Mouse (Mus musculus) E14TG2a.4 (cell line): Measurements from ENCODE around the gene Bloc1s2.
"Not testable (repeated sequence)": the region's sequence is repeated elsewhere in the genome, so short reads cannot be mapped to it uniquely, and the experiment has no call there.

Experiments
- H3K27me3 ChIP-seq: 2 replicates; pipeline ENCODE4 v1.6.1; 2014; ENCODE audit warnings: low read length, control low read depth; ENCODE audit not compliant: insufficient read depth
- H3K36me3 ChIP-seq: 2 replicates; pipeline ENCODE4 v1.6.1; 2014; ENCODE audit warnings: low read length, control low read depth; ENCODE audit not compliant: insufficient read depth
- H3K4me1 ChIP-seq: replicated peaks from 2 replicates; pipeline ENCODE4 v1.6.1; 2014; ENCODE audit warnings: low read depth, low read length, control low read depth
- H3K4me3 ChIP-seq: replicated peaks from 2 replicates; pipeline ENCODE4 v1.5.1; 2014; ENCODE audit warnings: mild to moderate bottlenecking, low read length
- H3K9me3 ChIP-seq: 2 replicates; pipeline ENCODE4 v1.6.1; 2014; ENCODE audit warnings: low read length, control low read depth
- CTCF ChIP-seq: conservative IDR thresholded peaks from 2 replicates; pipeline ENCODE4 v1.5.1; 2014; ENCODE audit warnings: low read length
- NANOG ChIP-seq: IDR thresholded peaks from 2 replicates; pipeline ENCODE4 v1.6.1; 2014; ENCODE audit warnings: borderline replicate concordance, low read length, mixed read lengths
- POU5F1 ChIP-seq: IDR thresholded peaks from 2 replicates; pipeline ENCODE4 v1.6.1; 2014; ENCODE audit warnings: low read length, borderline replicate concordance

The Bloc1s2 gene

GRCm38 (mm10) chr19:44135960-44136485, 10.2 kb downstream of the Bloc1s2 start:
- H3K36me3 ChIP-seq = peaks cover 55% of the 10 kb centered on the region
- peak overlapping the region; percentile 95 for H3K4me3 ChIP-seq
- TF ChIP-seq CTCF (no peak), NANOG (no peak), POU5F1 (no peak)
- no peaks in the 10 kb centered on the region for H3K27me3 ChIP-seq
- peaks cover 17% of the 10 kb centered on the region for H3K4me1 ChIP-seq
- no peaks in the 10 kb centered on the region for H3K9me3 ChIP-seq

GRCm38 (mm10) chr19:44135072-44135959, 10.9 kb downstream of the Bloc1s2 start, which contains the start of gene Cwf19l1:
Gene Cwf19l1, minus strand, starts transcription at chr19:44135876.
- Histone ChIP-seq H3K27me3 (no peaks in the 10 kb centered on the region), H3K9me3 (no peaks in the 10 kb centered on the region), H3K4me3 (peak within 1 kb of the TSS; percentile 95), H3K4me1 (peaks cover 17% of the 10 kb centered on the region), H3K36me3 (peaks cover 57% of the 10 kb centered on the region)
- TF ChIP-seq NANOG (no peak), CTCF (no peak), POU5F1 (no peak)

- H3K4me3 ChIP-seq = no peak overlapping the region
- TF ChIP-seq POU5F1 = no peak
- no peaks in the 10 kb centered on the region for H3K9me3 ChIP-seq
- H3K36me3 ChIP-seq = peaks cover 56% of the 10 kb centered on the region
- peaks cover 17% of the 10 kb centered on the region for H3K4me1 ChIP-seq
- no peaks in the 10 kb centered on the region for H3K27me3 ChIP-seq
These were observed 13.3 kb downstream of the Bloc1s2 start for GRCm38 (mm10) chr19:44132917-44133316.

- H3K27me3 ChIP-seq = no peaks in the 10 kb centered on the region
- no peaks in the 10 kb centered on the region for H3K4me1 ChIP-seq
- no peak overlapping the region for H3K4me3 ChIP-seq
- peaks cover 91% of the 10 kb centered on the region for H3K36me3 ChIP-seq
- H3K9me3 ChIP-seq = no peaks in the 10 kb centered on the region
- TF ChIP-seq NANOG (no peak), CTCF (no peak)
These were observed 17.7 kb downstream of the Bloc1s2 start for GRCm38 (mm10) chr19:44128560-44128959.

DNA sequence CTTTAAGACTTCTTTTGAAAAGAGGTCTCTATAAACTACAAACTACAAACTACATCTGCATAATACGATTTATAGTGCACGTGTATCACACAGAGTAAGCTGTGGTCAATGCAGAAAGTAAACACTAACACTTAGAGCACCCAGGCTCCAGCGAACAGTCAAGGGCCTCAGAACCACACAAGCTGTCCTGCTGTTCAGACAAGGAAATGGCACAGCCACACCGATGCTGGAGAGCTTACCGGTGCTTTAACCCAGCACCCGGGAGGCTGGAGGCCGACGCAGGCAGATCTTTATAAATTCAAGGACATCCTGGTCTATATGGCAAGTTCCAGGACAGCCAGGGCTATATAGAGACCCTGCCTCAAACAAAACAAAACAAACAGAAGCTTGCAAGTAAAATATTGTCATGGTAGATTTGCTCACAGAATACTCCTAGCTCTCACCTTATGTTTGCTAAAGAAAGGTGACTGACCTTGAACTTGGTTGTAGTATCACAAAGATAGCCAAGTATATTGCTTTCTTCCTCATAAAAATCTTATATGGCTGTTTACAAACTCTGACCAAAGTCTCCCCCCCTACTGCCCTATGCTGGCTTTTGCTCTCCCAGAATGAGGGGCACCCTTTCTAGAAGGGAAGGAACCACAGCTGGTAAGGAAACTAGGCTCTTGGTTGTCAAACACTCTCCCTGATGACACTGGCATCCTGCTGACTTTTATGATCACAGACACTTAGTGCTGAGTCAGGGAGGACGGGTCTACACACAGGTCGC, 18.3 kb downstream of the Bloc1s2 start:
- H3K9me3 ChIP-seq = no peaks in the 10 kb centered on the region
- TF ChIP-seq POU5F1 = no peak
- TF ChIP-seq CTCF = no peak

DNA sequence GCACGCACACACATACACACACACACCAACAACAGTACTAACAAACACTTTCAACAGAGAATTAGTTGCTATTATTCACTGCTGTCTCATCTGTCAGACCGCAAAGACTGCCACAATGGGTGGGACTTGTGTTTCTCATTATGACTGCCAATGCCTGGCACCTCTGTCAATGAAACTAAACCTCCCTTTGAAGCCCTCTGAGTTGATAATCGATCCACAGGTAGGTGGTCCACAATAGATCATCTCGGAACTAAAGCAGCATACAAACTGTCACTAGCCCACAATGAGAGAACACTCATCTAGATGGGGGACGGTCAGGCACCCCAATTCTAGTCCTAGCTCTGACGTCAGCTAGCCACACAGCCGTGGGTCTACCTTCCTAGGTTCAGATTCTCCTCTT, 25.1 kb downstream of the Bloc1s2 start:
- Histone ChIP-seq H3K4me3 (no peak overlapping the region), H3K9me3 (no peaks in the 10 kb centered on the region), H3K36me3 (peaks cover 95% of the 10 kb centered on the region), H3K27me3 (no peaks in the 10 kb centered on the region), H3K4me1 (peaks cover 3% of the 10 kb centered on the region)
- no peak for TF ChIP-seq POU5F1
- TF ChIP-seq NANOG = no peak
- no peak for TF ChIP-seq CTCF

More for the DNA sequence above, 18.3 kb downstream of the Bloc1s2 start:
- Histone ChIP-seq H3K36me3 (peaks cover 93% of the 10 kb centered on the region), H3K4me1 (no peaks in the 10 kb centered on the region), H3K27me3 (no peaks in the 10 kb centered on the region), H3K4me3 (no peak overlapping the region)

DNA sequence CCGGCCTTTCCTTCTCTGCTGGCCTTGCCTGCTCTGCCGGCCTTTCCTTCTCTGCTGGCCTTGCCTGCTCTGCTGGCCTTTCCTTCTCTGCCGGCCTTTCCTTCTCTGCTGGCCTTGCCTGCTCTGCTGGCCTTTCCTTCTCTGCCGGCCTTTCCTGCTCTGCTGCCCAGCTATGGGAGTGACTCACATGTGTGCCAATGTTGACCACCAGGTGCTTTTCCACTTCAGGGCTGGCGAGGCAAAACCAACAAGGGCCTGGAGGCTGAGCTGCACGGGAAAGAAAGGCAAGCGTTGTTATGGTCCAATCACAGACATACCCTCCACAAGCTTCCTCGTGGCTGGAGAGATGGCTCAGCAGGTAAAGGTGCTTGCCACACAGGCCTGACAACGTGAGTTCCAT, 25.6 kb downstream of the Bloc1s2 start:
- not testable (repeated sequence) for H3K27me3 ChIP-seq, H3K9me3 ChIP-seq

GRCm38 (mm10) chr19:44117793-44118192, 28.5 kb downstream of the Bloc1s2 start:
- Histone ChIP-seq H3K4me3 (no peak overlapping the region), H3K27me3 (no peaks in the 10 kb centered on the region), H3K4me1 (peaks cover 6% of the 10 kb centered on the region), H3K9me3 (no peaks in the 10 kb centered on the region), H3K36me3 (peaks cover 97% of the 10 kb centered on the region)
- TF ChIP-seq POU5F1 (no peak), CTCF (no peak), NANOG (no peak)

More for the DNA sequence above, 25.6 kb downstream of the Bloc1s2 start:
- H3K36me3 ChIP-seq = peaks cover 95% of the 10 kb centered on the region
- H3K4me1 ChIP-seq, H3K4me3 ChIP-seq: not testable (repeated sequence)
